Mouse (Mus musculus) midbrain, embryonic 11.5 days (tissue): Measurements from ENCODE around the gene Gm12166. TPM values are rescaled to one million over a fixed set of nuclear protein-coding genes. Genes with fewer than 3 reads are reported as not detected.
A peak's percentile ranks its signal among the peaks of the same experiment; 100 is the strongest.

ENCODE experiments used
- ATAC-seq: fragments of 200-750 bp; cut with Nextera tagmentation; 2 replicates; pipeline ENCODE4 v1.8.0; 2017; ENCODE audit warnings: moderate TSS enrichment, moderate library complexity; ENCODE audit not compliant: low FRiP score
- DNase-seq: peaks from one replicate; pipeline ENCODE4 v3.0.0; 2015; ENCODE audit warnings: low spot score; ENCODE audit errors: missing footprints
- H3K27ac ChIP-seq: fragments of 300-500 bp; sonication (generic); 2 replicates; pipeline ENCODE4 v1.5.1; 2014; ENCODE audit warnings: low read depth, low read length
- H3K27me3 ChIP-seq: fragments of 300-500 bp; sonication (generic); 2 replicates; pipeline ENCODE4 v1.6.1; 2014; ENCODE audit warnings: mild to moderate bottlenecking, low read length, moderate library complexity, mixed read lengths; ENCODE audit not compliant: control insufficient read depth, insufficient read depth
- H3K36me3 ChIP-seq: fragments of 300-500 bp; sonication (generic); 2 replicates; pipeline ENCODE4 v1.6.1; 2014; ENCODE audit warnings: mild to moderate bottlenecking, low read length, moderate library complexity, mixed read lengths; ENCODE audit not compliant: control insufficient read depth, insufficient read depth
- H3K4me1 ChIP-seq: fragments of 300-500 bp; sonication (generic); 2 replicates; pipeline ENCODE4 v1.6.1; 2014; ENCODE audit warnings: low read length; ENCODE audit not compliant: control insufficient read depth, insufficient read depth
- H3K4me2 ChIP-seq: fragments of 300-500 bp; sonication (generic); 2 replicates; pipeline ENCODE4 v1.6.1; 2014; ENCODE audit warnings: mild to moderate bottlenecking, moderate library complexity
- H3K4me3 ChIP-seq: fragments of 300-500 bp; sonication (generic); 2 replicates; pipeline ENCODE4 v1.5.1; 2014; ENCODE audit warnings: low read depth, low read length
- H3K9ac ChIP-seq: fragments of 300-500 bp; sonication (generic); 2 replicates; pipeline ENCODE4 v1.6.1; 2014; ENCODE audit warnings: low read length
- H3K9me3 ChIP-seq: fragments of 300-500 bp; sonication (generic); 2 replicates; pipeline ENCODE4 v1.6.1; 2016; ENCODE audit warnings: low read length; ENCODE audit not compliant: control insufficient read depth
- WGBS: fragments of 180-500 bp; shearing (Covaris S2); extraction: QIAGEN DNeasy Blood & Tissue Kit; methylation state at CpG from one replicate; pipeline ENCODE4 v1.1.7; 2014; 5-methylcytosine and 5-hydroxymethylcytosine counted together
- polyA plus RNA-seq: library from polyadenylated mRNA; unstranded; fragments of >200 nt; fragmentation: Nextera tagmentation; extraction: Ambion mirVana; gene quantifications from 2 replicates; pipeline ENCODE4 v1.2.1, GENCODE M21; 2014

Gm12166 gene
- polyA plus RNA-seq, 1 experiment from 2014 or later, result 2.5 TPM

GRCm38 (mm10) chr11:46067371-46068060 lies 15.4 kb upstream of the Gm12166 start:
- H3K4me3 ChIP-seq, result no peak overlapping the region
- H3K9ac ChIP-seq, result no peak overlapping the region
- no peaks in the 10 kb centered on the region for H3K36me3 ChIP-seq
- WGBS, result 86% methylated on average over 10 of the region's 10 CpGs
- no peak overlapping the region for H3K4me2 ChIP-seq
- no peak for ATAC-seq
- no peak overlapping the region for H3K27ac ChIP-seq
- H3K9me3 ChIP-seq, result no peaks in the 10 kb centered on the region
- peak; percentile 23 for DNase-seq
- no peaks in the 10 kb centered on the region for H3K27me3 ChIP-seq
- H3K4me1 ChIP-seq, result peaks cover 13% of the 10 kb centered on the region

- no peaks in the 10 kb centered on the region for H3K9me3 ChIP-seq
- no peak overlapping the region for H3K9ac ChIP-seq
- no peak overlapping the region for H3K4me2 ChIP-seq
- DNase-seq (peak; percentile 83), ATAC-seq (peak; percentile 63)
- peaks cover 13% of the 10 kb centered on the region for H3K4me1 ChIP-seq
- H3K36me3 ChIP-seq, result no peaks in the 10 kb centered on the region
- 62% methylated on average over 21 of the region's 21 CpGs for WGBS
- no peak overlapping the region for H3K4me3 ChIP-seq
- H3K27me3 ChIP-seq, result no peaks in the 10 kb centered on the region
- H3K27ac ChIP-seq, result peak overlapping the region; percentile 5; the same call in 1 of the 2 replicates
Observed at GRCm38 (mm10) chr11:46065201-46066011, 13.3 kb upstream of the Gm12166 start.

GRCm38 (mm10) chr11:46064767-46065166 lies 12.6 kb upstream of the Gm12166 start:
- DNase-seq, result peak; percentile 51
- 68% methylated on average over 8 of the region's 8 CpGs for WGBS
- H3K4me2 ChIP-seq, result no peak overlapping the region
- H3K9ac ChIP-seq, result no peak overlapping the region
- no peak overlapping the region for H3K4me3 ChIP-seq
- H3K27ac ChIP-seq, result peak overlapping the region; percentile 5; the same call in 1 of the 2 replicates
- H3K9me3 ChIP-seq, result no peaks in the 10 kb centered on the region
- peaks cover 9% of the 10 kb centered on the region for H3K4me1 ChIP-seq
- H3K36me3 ChIP-seq, result no peaks in the 10 kb centered on the region
- no peak for ATAC-seq
- H3K27me3 ChIP-seq, result no peaks in the 10 kb centered on the region

GRCm38 (mm10) chr11:46062993-46063731 lies 11.0 kb upstream of the Gm12166 start:
- Histone ChIP-seq H3K9ac (no peak overlapping the region), H3K27me3 (no peaks in the 10 kb centered on the region), H3K27ac (no peak overlapping the region), H3K9me3 (no peaks in the 10 kb centered on the region), H3K4me1 (peaks cover 5% of the 10 kb centered on the region; the same call in 1 of the 2 replicates), H3K36me3 (no peaks in the 10 kb centered on the region), H3K4me2 (no peak overlapping the region), H3K4me3 (no peak overlapping the region)
- no peak for ATAC-seq
- peak; percentile 62 for DNase-seq
- WGBS, result 67% methylated on average over 9 of the region's 9 CpGs

GRCm38 (mm10) chr11:46062569-46062968 lies 10.4 kb upstream of the Gm12166 start:
- H3K4me1 ChIP-seq, result peaks cover 5% of the 10 kb centered on the region; the same call in 1 of the 2 replicates
- no peaks in the 10 kb centered on the region for H3K27me3 ChIP-seq
- H3K4me3 ChIP-seq, result no peak overlapping the region
- no peak overlapping the region for H3K27ac ChIP-seq
- ATAC-seq (no peak), DNase-seq (no peak)
- H3K9me3 ChIP-seq, result no peaks in the 10 kb centered on the region
- WGBS, result 54% methylated on average over 4 of the region's 4 CpGs
- no peak overlapping the region for H3K4me2 ChIP-seq
- H3K9ac ChIP-seq, result no peak overlapping the region
- H3K36me3 ChIP-seq, result no peaks in the 10 kb centered on the region

GRCm38 (mm10) chr11:46061776-46062445 lies 9.8 kb upstream of the Gm12166 start:
- no peak overlapping the region for H3K9ac ChIP-seq
- 79% methylated on average over 6 of the region's 6 CpGs for WGBS
- no peak for ATAC-seq

GRCm38 (mm10) chr11:46060651-46061020 lies 8.5 kb upstream of the Gm12166 start:
- Histone ChIP-seq H3K9ac (no peak overlapping the region), H3K9me3 (no peaks in the 10 kb centered on the region), H3K4me3 (no peak overlapping the region), H3K4me2 (no peak overlapping the region), H3K36me3 (no peaks in the 10 kb centered on the region), H3K27ac (no peak overlapping the region), H3K4me1 (peaks cover 9% of the 10 kb centered on the region), H3K27me3 (peaks cover 2% of the 10 kb centered on the region; the same call in 1 of the 2 replicates)
- DNase-seq, result peak; percentile 45
- WGBS, result 76% methylated on average over 5 of the region's 5 CpGs
- ATAC-seq, result no peak

More at GRCm38 (mm10) chr11:46061776-46062445, 9.8 kb upstream of the Gm12166 start:
- no peak overlapping the region for H3K4me2 ChIP-seq
- H3K27me3 ChIP-seq, result peaks cover under 1% of the 10 kb centered on the region; the same call in 1 of the 2 replicates
- DNase-seq, result peak; percentile 73
- H3K36me3 ChIP-seq, result no peaks in the 10 kb centered on the region
- peaks cover 9% of the 10 kb centered on the region; the same call in 1 of the 2 replicates for H3K4me1 ChIP-seq
- no peak overlapping the region for H3K27ac ChIP-seq
- no peaks in the 10 kb centered on the region for H3K9me3 ChIP-seq
- no peak overlapping the region for H3K4me3 ChIP-seq

GRCm38 (mm10) chr11:46059887-46060650 lies 7.9 kb upstream of the Gm12166 start:
- no peak overlapping the region for H3K27ac ChIP-seq
- whole genome bisulfite sequencing, result 66% methylated on average over 8 of the region's 8 CpGs
- ATAC-seq, result no peak
- peaks cover 2% of the 10 kb centered on the region; the same call in 1 of the 2 replicates for H3K27me3 ChIP-seq
- H3K9ac ChIP-seq, result no peak overlapping the region
- no peak overlapping the region for H3K4me2 ChIP-seq
- H3K9me3 ChIP-seq, result no peaks in the 10 kb centered on the region
- no peak overlapping the region for H3K4me3 ChIP-seq
- DNase-seq, result no peak
- no peaks in the 10 kb centered on the region for H3K36me3 ChIP-seq
- H3K4me1 ChIP-seq, result peaks cover 6% of the 10 kb centered on the region
